ENCODE assay signal across 23 mouse cellular contexts in the genomic region with DNA sequence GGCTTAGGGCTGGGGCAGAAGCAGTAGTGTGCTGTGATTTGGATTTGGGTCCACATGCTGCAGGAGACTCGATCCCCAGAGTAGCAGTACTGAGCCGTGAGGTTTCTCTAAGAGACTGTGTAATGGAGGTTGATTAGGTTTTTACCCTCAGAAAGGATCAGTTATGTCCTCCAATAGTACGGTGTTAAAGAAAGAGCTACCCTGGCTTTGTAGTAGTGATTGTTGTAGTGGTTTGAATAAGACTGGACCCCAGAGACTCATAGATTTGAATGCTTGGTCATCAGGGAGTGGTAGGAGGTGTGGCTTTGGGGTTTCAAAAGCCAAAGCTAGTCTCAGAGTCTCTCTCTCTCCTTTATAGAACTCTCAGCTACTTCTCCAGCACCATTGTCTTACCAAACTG.
DNase-seq lines count a peak whose midpoint lies in the region; ATAC-seq and TF ChIP-seq lines count a peak whose summit lies in the region.
"Had no signal": no experiment of that assay in that cellular context is flagged by ENCODE, and none has a peak within 500 bp of the region (broad histone marks: within the 10 kb centered on the region; RNA-seq: fewer than 3 reads in every experiment).

No protein-coding gene starts in this region.

- H3K4me3 ChIP-seq in forebrain, postnatal 0 days (ENCODE audit: low read depth, low read length), result no peak overlapping the region
- no peak overlapping the region for H3K4me3 ChIP-seq in forebrain, embryonic 13.5 days
- no peak overlapping the region for H3K4me3 ChIP-seq in CH12.LX (replicated peaks in 1 of 3; ENCODE audit: low read depth in 2 of 3, low read length in 2 of 3, poor library complexity in 1 of 3)
- H3K4me3 ChIP-seq in midbrain, embryonic 14.5 days (replicated peaks; ENCODE audit: low read depth, low read length), result no peak overlapping the region
- H3K4me3 ChIP-seq: embryonic facial prominence, embryonic 13.5 days; heart, embryonic 12.5 days; intestine, embryonic 15.5 days; limb, embryonic 13.5 days; liver, embryonic 13.5 days had no signal

- TF ChIP-seq CTCF in forebrain, postnatal 0 days (IDR thresholded peaks at IDR 0.05; ENCODE audit: low read depth), result no peak
- no peak for TF ChIP-seq CTCF in CH12.LX (conservative IDR thresholded peaks at IDR 0.05 in 1 of 2, IDR thresholded peaks at IDR 0.05 in 1 of 2; ENCODE audit: low read depth in 2 of 2, low read length in 2 of 2)

- H3K4me2 ChIP-seq in forebrain, postnatal 0 days (ENCODE audit: low read depth), result no peak overlapping the region
- H3K4me2 ChIP-seq in forebrain, embryonic 13.5 days, result no peak overlapping the region
- no peak overlapping the region for H3K4me2 ChIP-seq in CH12.LX (ENCODE audit: insufficient read depth, low read depth, poor library complexity, severe bottlenecking)
- no peak overlapping the region for H3K4me2 ChIP-seq in midbrain, embryonic 14.5 days (ENCODE audit: low read length)
- H3K4me2 ChIP-seq: embryonic facial prominence, embryonic 13.5 days; heart, embryonic 12.5 days; intestine, embryonic 15.5 days; limb, embryonic 13.5 days; liver, embryonic 13.5 days; lung, embryonic 14.5 days had no signal

- dilution Hi-C loops in CH12.LX (cut with MboI; ENCODE audit: extremely low pct_ligation_motif_present, extremely low pct_unique_long_range_greater_than_20kb, low sequenced_read_pairs), result no loop called here

- no peak for TF ChIP-seq RAD21 in CH12.LX (IDR thresholded peaks at IDR 0.05; ENCODE audit: low read depth, low read length)

- H3K9me3 ChIP-seq in forebrain, postnatal 0 days (ENCODE audit: low read length), result no peaks in the 10 kb centered on the region
- no peaks in the 10 kb centered on the region for H3K9me3 ChIP-seq in forebrain, embryonic 13.5 days (replicated peaks)
- H3K9me3 ChIP-seq in CH12.LX (replicated peaks; ENCODE audit: low read length), result peaks cover 78% of the 10 kb centered on the region
- H3K9me3 ChIP-seq in midbrain, embryonic 14.5 days (ENCODE audit: control insufficient read depth, low read length), result no peaks in the 10 kb centered on the region
- H3K9me3 ChIP-seq: embryonic facial prominence, embryonic 13.5 days; heart, embryonic 12.5 days; intestine, embryonic 15.5 days; limb, embryonic 13.5 days; liver, embryonic 13.5 days had no signal

- no peak for TF ChIP-seq POLR2A in CH12.LX (IDR thresholded peaks at IDR 0.05; ENCODE audit: low read depth, low read length)

- H3K79me2 ChIP-seq in CH12.LX (replicated peaks; ENCODE audit: control insufficient read depth, extremely low read depth, insufficient read depth, poor library complexity, severe bottlenecking), result no peaks in the 10 kb centered on the region

- H3K36me3 ChIP-seq in forebrain, postnatal 0 days (ENCODE audit: insufficient read depth), result peaks cover 70% of the 10 kb centered on the region
- H3K36me3 ChIP-seq in forebrain, embryonic 13.5 days (ENCODE audit: poor library complexity, severe bottlenecking), result peaks cover 79% of the 10 kb centered on the region
- no peaks in the 10 kb centered on the region for H3K36me3 ChIP-seq in CH12.LX (replicated peaks in 1 of 2; ENCODE audit: control insufficient read depth in 1 of 2, insufficient read depth in 1 of 2, low read length in 1 of 2)
- H3K36me3 ChIP-seq in midbrain, embryonic 14.5 days (ENCODE audit: control insufficient read depth, insufficient read depth, low read length), result peaks cover 81% of the 10 kb centered on the region
- H3K36me3 ChIP-seq: liver, embryonic 13.5 days had no signal

- H3K27ac ChIP-seq in forebrain, postnatal 0 days (ENCODE audit: low read depth, low read length), result no peak overlapping the region
- no peak overlapping the region; the same call in 1 of the 2 replicates for H3K27ac ChIP-seq in forebrain, embryonic 13.5 days
- no peak overlapping the region for H3K27ac ChIP-seq in CH12.LX (ENCODE audit: insufficient read depth, low read depth)
- H3K27ac ChIP-seq in midbrain, embryonic 14.5 days (replicated peaks; ENCODE audit: low read depth, low read length), result 0 out of 2 replicates have a peak overlapping the region, but pooled peaks have one; percentile 21
- H3K27ac ChIP-seq: embryonic facial prominence, embryonic 13.5 days; intestine, embryonic 15.5 days; limb, embryonic 13.5 days; liver, embryonic 13.5 days; macrophage had no signal

- TF ChIP-seq EP300 in CH12.LX (IDR thresholded peaks at IDR 0.05; ENCODE audit: low read length), result no peak

- no peak for DNase-seq in forebrain, postnatal 0 days
- DNase-seq in CH12.LX (ENCODE audit: extremely low read depth) (peak; percentile 27), ZHBTc4 (ENCODE audit: low read depth, low spot score) (peak; percentile 78)
- DNase-seq in midbrain, embryonic 14.5 days, result no peak
- DNase-seq in urinary bladder, postnatal 14 days (ENCODE audit: low spot score), result no peak
- DNase-seq in gastrocnemius, adult 18-20 months (ENCODE audit: low spot score), result no peak
- DNase-seq: adrenal gland, postnatal 10 days; cerebellum, adult 9-11 months; heart, adult 11 months; heart, postnatal 14 days; layer of hippocampus, adult 9-11 months; liver, embryonic 13.5 days; thymus, adult 2 months had no signal

- no peaks in the 10 kb centered on the region for H3K4me1 ChIP-seq in forebrain, postnatal 0 days (ENCODE audit: insufficient read depth)
- H3K4me1 ChIP-seq in forebrain, embryonic 13.5 days, result peaks cover 7% of the 10 kb centered on the region
- H3K4me1 ChIP-seq in CH12.LX (ENCODE audit: control insufficient read depth in 1 of 2, insufficient read depth in 2 of 2), result peaks cover 0 to 31% of the 10 kb centered on the region in 2 experiments; a peak in 2 of 4 replicates
- peaks cover 16% of the 10 kb centered on the region for H3K4me1 ChIP-seq in midbrain, embryonic 14.5 days (ENCODE audit: control insufficient read depth, insufficient read depth, low read length)
- H3K4me1 ChIP-seq: intestine, embryonic 15.5 days; limb, embryonic 13.5 days had no signal

- ATAC-seq in forebrain, postnatal 0 days, result peak; percentile 12; the same call in 1 of the 2 replicates
- no peak for ATAC-seq in forebrain, embryonic 13.5 days
- no peak for ATAC-seq in midbrain, embryonic 14.5 days (ENCODE audit: low FRiP score, low TSS enrichment)
- no peak for ATAC-seq in inflammation-experienced regulatory T-cells, adult 6 months
- ATAC-seq: activated CD4-positive, CD25-positive, alpha-beta regulatory T cell, adult 4 months; CD4-positive, CD25-positive, alpha-beta regulatory T cell, adult 4 months; intestine, embryonic 15.5 days had no signal

- WGBS in forebrain, postnatal 0 days, result 60% methylated on average over 3 of the region's 3 CpGs
- 77% methylated on average over 3 of the region's 3 CpGs for WGBS in forebrain, embryonic 13.5 days
- WGBS in midbrain, embryonic 14.5 days, result 32% methylated on average over 3 of the region's 3 CpGs

- H3K9ac ChIP-seq in forebrain, postnatal 0 days, result no peak overlapping the region
- no peak overlapping the region for H3K9ac ChIP-seq in forebrain, embryonic 13.5 days
- H3K9ac ChIP-seq in CH12.LX (ENCODE audit: insufficient read depth, low read depth), result no peak overlapping the region
- no peak overlapping the region for H3K9ac ChIP-seq in midbrain, embryonic 14.5 days (replicated peaks; ENCODE audit: low read length)
- H3K9ac ChIP-seq: embryonic facial prominence, embryonic 13.5 days; heart, embryonic 12.5 days; intestine, embryonic 15.5 days; limb, embryonic 13.5 days; liver, embryonic 13.5 days; lung, embryonic 14.5 days had no signal

- H3K27me3 ChIP-seq in forebrain, postnatal 0 days (ENCODE audit: insufficient read depth, low read length), result no peaks in the 10 kb centered on the region
- H3K27me3 ChIP-seq in forebrain, embryonic 13.5 days, result no peaks in the 10 kb centered on the region
- no peaks in the 10 kb centered on the region for H3K27me3 ChIP-seq in CH12.LX (replicated peaks)
- H3K27me3 ChIP-seq in midbrain, embryonic 14.5 days (ENCODE audit: control insufficient read depth, insufficient read depth, low read length), result no peaks in the 10 kb centered on the region
- H3K27me3 ChIP-seq: embryonic facial prominence, embryonic 13.5 days; heart, embryonic 12.5 days; intestine, embryonic 15.5 days; limb, embryonic 13.5 days; liver, embryonic 13.5 days had no signal

- in situ Hi-C loops in CH12.LX (cut with MboI; ENCODE audit: low pct_ligation_motif_present, low pct_unique_long_range_greater_than_20kb, low sequenced_read_pairs), result no loop called here

TF ChIP-seq in CH12.LX, 34 proteins besides CTCF, POLR2A, EP300 and RAD21:
- TF ChIP-seq RCOR1 (conservative IDR thresholded peaks at IDR 0.05; ENCODE audit: low read depth, low read length) (no peak), E2F4 (IDR thresholded peaks at IDR 0.05; ENCODE audit: insufficient replicate concordance, low read depth, low read length) (no peak), SMC3 (IDR thresholded peaks at IDR 0.05; ENCODE audit: low read depth, low read length) (no peak), NELFE (IDR thresholded peaks at IDR 0.05; ENCODE audit: low read depth, low read length) (no peak), JUN (IDR thresholded peaks at IDR 0.05; ENCODE audit: insufficient read depth, low read depth, low read length) (no peak), MAFK (IDR thresholded peaks at IDR 0.05; ENCODE audit: insufficient replicate concordance, low read length) (no peak), CHD2 (IDR thresholded peaks at IDR 0.05; ENCODE audit: low read length) (no peak), UBTF (IDR thresholded peaks at IDR 0.05; ENCODE audit: low read depth, low read length) (no peak), HCFC1 (IDR thresholded peaks at IDR 0.05; ENCODE audit: low read depth, low read length) (no peak), GABPA (IDR thresholded peaks at IDR 0.05; ENCODE audit: insufficient replicate concordance, low read depth, low read length) (no peak), ZC3H11A (IDR thresholded peaks at IDR 0.05; ENCODE audit: low read depth, low read length) (no peak), ETS1 (conservative IDR thresholded peaks at IDR 0.05; ENCODE audit: low read depth, low read length) (no peak), MAZ (IDR thresholded peaks at IDR 0.05; ENCODE audit: low read depth, low read length) (no peak), KAT2A (IDR thresholded peaks at IDR 0.05; ENCODE audit: insufficient replicate concordance, low read length) (no peak), USF2 (conservative IDR thresholded peaks at IDR 0.05; ENCODE audit: low read depth, low read length) (no peak), TBP (conservative IDR thresholded peaks at IDR 0.05; ENCODE audit: low read depth, low read length) (no peak), MYC (IDR thresholded peaks at IDR 0.05; ENCODE audit: low read depth, low read length) (no peak), MEF2A (IDR thresholded peaks at IDR 0.05; ENCODE audit: borderline replicate concordance, low read depth, low read length) (no peak), SIN3A (IDR thresholded peaks at IDR 0.05; ENCODE audit: low read length) (no peak), ZKSCAN1 (IDR thresholded peaks at IDR 0.05; ENCODE audit: borderline replicate concordance, low read depth, low read length) (no peak)

Comparison
In these comparisons a context has a peak if more than half of its experiments do, and no peak if none do; other contexts are left out.
1. DNase-seq: peak in CH12.LX (single experiment) and ZHBTc4 (single experiment); none in forebrain, postnatal 0 days (single experiment), midbrain, embryonic 14.5 days (single experiment), urinary bladder, postnatal 14 days (single experiment) and gastrocnemius, adult 18-20 months (single experiment).